Mouse (Mus musculus) lung, embryonic 15.5 days (tissue): ENCODE data around the gene Slc4a1. TPM values are rescaled to one million over a fixed set of nuclear protein-coding genes. Genes with fewer than 3 reads are reported as not detected.
"Not testable (repeated sequence)": the region's sequence is repeated elsewhere in the genome, so short reads cannot be mapped to it uniquely, and the experiment has no call there.

Source experiments
- ATAC-seq: fragments of 200-750 bp; cut with Nextera tagmentation; 2 replicates; pipeline ENCODE4 v1.8.0; 2017; ENCODE audit warnings: moderate number of reproducible peaks, borderline replicate concordance; ENCODE audit not compliant: low FRiP score, low TSS enrichment; ENCODE audit errors: extremely low read depth
- H3K27ac ChIP-seq: fragments of 300-500 bp; sonication (generic); 2 replicates; pipeline ENCODE4 v1.5.1; 2015; ENCODE audit warnings: moderate library complexity, mild to moderate bottlenecking, inconsistent platforms
- H3K27me3 ChIP-seq: fragments of 300-500 bp; sonication (generic); 2 replicates; pipeline ENCODE4 v1.6.1; 2015; ENCODE audit warnings: inconsistent platforms
- H3K36me3 ChIP-seq: fragments of 300-500 bp; sonication (generic); 2 replicates; pipeline ENCODE4 v1.6.1; 2015; ENCODE audit warnings: inconsistent platforms
- H3K4me1 ChIP-seq: fragments of 300-500 bp; sonication (generic); 2 replicates; pipeline ENCODE4 v1.6.1; 2015; ENCODE audit warnings: inconsistent platforms
- H3K4me2 ChIP-seq: fragments of 300-500 bp; sonication (generic); 2 replicates; pipeline ENCODE4 v1.6.1; 2015; ENCODE audit warnings: inconsistent platforms, mild to moderate bottlenecking, moderate library complexity
- H3K4me3 ChIP-seq: fragments of 300-500 bp; sonication (generic); 2 replicates; pipeline ENCODE4 v1.5.1; 2015; ENCODE audit warnings: mild to moderate bottlenecking, inconsistent platforms
- H3K9ac ChIP-seq: fragments of 300-500 bp; sonication (generic); 2 replicates; pipeline ENCODE4 v1.6.1; 2015; ENCODE audit warnings: inconsistent platforms
- H3K9me3 ChIP-seq: fragments of 300-500 bp; sonication (generic); 2 replicates; pipeline ENCODE4 v1.6.1; 2016; ENCODE audit warnings: inconsistent platforms
- WGBS: fragments of 180-500 bp; shearing (Covaris S2); methylation state at CpG from one replicate; pipeline ENCODE4 v1.1.7; 2015; 5-methylcytosine and 5-hydroxymethylcytosine counted together
- polyA plus RNA-seq: library from polyadenylated mRNA; unstranded; fragments of >200 nt; fragmentation: Nextera tagmentation; extraction: Ambion mirVana; gene quantifications from 2 replicates; pipeline ENCODE4 v1.2.1, GENCODE M21; 2015

Gene Slc4a1
- polyA plus RNA-seq = 10.1 and 14.0 TPM in 2 replicates

GRCm38 (mm10) chr11:102366103-102366502 is at the start of gene Slc4a1:
TSS of gene Slc4a1 (minus strand) at chr11:102366203.
- H3K27ac ChIP-seq, ATAC-seq, H3K27me3 ChIP-seq, H3K4me2 ChIP-seq, H3K9ac ChIP-seq, H3K4me1 ChIP-seq, H3K36me3 ChIP-seq, H3K9me3 ChIP-seq, H3K4me3 ChIP-seq: not testable (repeated sequence)
- 79% methylated on average over 8 of the region's 8 CpGs for WGBS

- WGBS = 63% methylated on average over 10 of the region's 10 CpGs
- H3K27me3 ChIP-seq = no peaks in the 10 kb centered on the region
Measured at GRCm38 (mm10) chr11:102415034-102415802, 49.2 kb upstream of the Slc4a1 start.

GRCm38 (mm10) chr11:102413059-102413458 is 47.1 kb upstream of the Slc4a1 start:
- H3K27ac ChIP-seq = no peak overlapping the region
- H3K4me2 ChIP-seq = no peak overlapping the region
- H3K9ac ChIP-seq = no peak overlapping the region
- no peak for ATAC-seq
- no peaks in the 10 kb centered on the region for H3K9me3 ChIP-seq
- H3K4me1 ChIP-seq = peaks cover 19% of the 10 kb centered on the region
- no peaks in the 10 kb centered on the region for H3K36me3 ChIP-seq
- H3K4me3 ChIP-seq = no peak overlapping the region
- H3K27me3 ChIP-seq = no peaks in the 10 kb centered on the region
- 70% methylated on average over 8 of the region's 8 CpGs for WGBS

More at GRCm38 (mm10) chr11:102415034-102415802, 49.2 kb upstream of the Slc4a1 start:
- no peaks in the 10 kb centered on the region for H3K9me3 ChIP-seq
- no peak overlapping the region for H3K27ac ChIP-seq
- H3K4me1 ChIP-seq = peaks cover 9% of the 10 kb centered on the region
- no peaks in the 10 kb centered on the region for H3K36me3 ChIP-seq
- H3K4me2 ChIP-seq = no peak overlapping the region
- ATAC-seq = no peak
- H3K4me3 ChIP-seq = no peak overlapping the region
- no peak overlapping the region for H3K9ac ChIP-seq

GRCm38 (mm10) chr11:102411704-102412103 is 45.7 kb upstream of the Slc4a1 start:
- 0 out of 2 replicates have a peak overlapping the region, but pooled peaks have one; percentile 1 for H3K27ac ChIP-seq
- H3K27me3 ChIP-seq = no peaks in the 10 kb centered on the region
- ATAC-seq = no peak
- 6% methylated on average over 11 of the region's 11 CpGs for WGBS
- H3K9ac ChIP-seq = no peak overlapping the region
- H3K9me3 ChIP-seq = no peaks in the 10 kb centered on the region
- peak overlapping the region; percentile 9; the same call in 1 of the 2 replicates for H3K4me2 ChIP-seq
- H3K36me3 ChIP-seq = no peaks in the 10 kb centered on the region
- no peak overlapping the region for H3K4me3 ChIP-seq
- H3K4me1 ChIP-seq = peaks cover 23% of the 10 kb centered on the region

GRCm38 (mm10) chr11:102411061-102411460 is 45.1 kb upstream of the Slc4a1 start:
- Histone ChIP-seq H3K9ac (no peak overlapping the region), H3K4me2 (no peak overlapping the region)
- 52% methylated on average over 3 of the region's 3 CpGs for WGBS

GRCm38 (mm10) chr11:102410345-102410744 is 44.3 kb upstream of the Slc4a1 start:
- ATAC-seq = not testable (repeated sequence)
- 94% methylated on average over 3 of the region's 3 CpGs for WGBS

More at GRCm38 (mm10) chr11:102411061-102411460, 45.1 kb upstream of the Slc4a1 start:
- Histone ChIP-seq H3K4me1 (peaks cover 29% of the 10 kb centered on the region), H3K27ac (0 out of 2 replicates have a peak overlapping the region, but pooled peaks have one; percentile 1), H3K36me3 (no peaks in the 10 kb centered on the region), H3K4me3 (no peak overlapping the region), H3K27me3 (no peaks in the 10 kb centered on the region), H3K9me3 (no peaks in the 10 kb centered on the region)
- no peak for ATAC-seq

GRCm38 (mm10) chr11:102409795-102410330 is 43.9 kb upstream of the Slc4a1 start:
- Histone ChIP-seq H3K4me3 (no peak overlapping the region), H3K36me3 (no peaks in the 10 kb centered on the region), H3K9ac (no peak overlapping the region), H3K9me3 (no peaks in the 10 kb centered on the region), H3K27me3 (no peaks in the 10 kb centered on the region), H3K4me1 (peaks cover 41% of the 10 kb centered on the region), H3K4me2 (no peak overlapping the region), H3K27ac (no peak overlapping the region)
- no peak for ATAC-seq
- 67% methylated on average over 3 of the region's 3 CpGs for WGBS

More at GRCm38 (mm10) chr11:102410345-102410744, 44.3 kb upstream of the Slc4a1 start:
- not testable (repeated sequence) for H3K4me2 ChIP-seq, H3K27me3 ChIP-seq, H3K9me3 ChIP-seq, H3K36me3 ChIP-seq, H3K4me3 ChIP-seq, H3K27ac ChIP-seq, H3K9ac ChIP-seq
- H3K4me1 ChIP-seq = peaks cover 37% of the 10 kb centered on the region

- peak overlapping the region; percentile 82 for H3K4me2 ChIP-seq
- 31% methylated on average over 15 of the region's 15 CpGs for WGBS
- H3K9me3 ChIP-seq = no peaks in the 10 kb centered on the region
- H3K4me3 ChIP-seq = peak overlapping the region; percentile 97
- no peaks in the 10 kb centered on the region for H3K27me3 ChIP-seq
- peaks cover 47% of the 10 kb centered on the region for H3K4me1 ChIP-seq
- peaks cover 5% of the 10 kb centered on the region for H3K36me3 ChIP-seq
- no peak for ATAC-seq
- H3K27ac ChIP-seq = peak overlapping the region; percentile 85
- H3K9ac ChIP-seq = peak overlapping the region; percentile 41; the same call in 1 of the 2 replicates
Measured at GRCm38 (mm10) chr11:102408888-102409794, 43.1 kb upstream of the Slc4a1 start.

- Histone ChIP-seq H3K4me1 (peaks cover 47% of the 10 kb centered on the region), H3K9me3 (no peaks in the 10 kb centered on the region), H3K4me3 (peak overlapping the region; percentile 97), H3K9ac (peak overlapping the region; percentile 67), H3K27ac (peak overlapping the region; percentile 94), H3K27me3 (no peaks in the 10 kb centered on the region), H3K36me3 (peaks cover 12% of the 10 kb centered on the region), H3K4me2 (peak overlapping the region; percentile 82)
- peak; percentile 94 for ATAC-seq
- WGBS = under 1% methylated on average over 32 of the region's 32 CpGs
Measured at GRCm38 (mm10) chr11:102408344-102408876, 42.4 kb upstream of the Slc4a1 start.

GRCm38 (mm10) chr11:102407834-102408215 is 41.8 kb upstream of the Slc4a1 start, which contains the start of gene Slc25a39:
TSS of gene Slc25a39 (minus strand) at chr11:102407946.
- under 1% methylated on average over 19 of the region's 19 CpGs for WGBS
- Histone ChIP-seq H3K9ac (peak within 1 kb of the TSS; percentile 87), H3K27ac (peak within 1 kb of the TSS; percentile 94), H3K4me3 (peak within 1 kb of the TSS; percentile 97), H3K4me1 (peaks cover 47% of the 10 kb centered on the region), H3K27me3 (no peaks in the 10 kb centered on the region), H3K4me2 (peak within 1 kb of the TSS; percentile 82), H3K9me3 (no peaks in the 10 kb centered on the region), H3K36me3 (peaks cover 18% of the 10 kb centered on the region)
- ATAC-seq = no peak
